Comparison of ENCODE assay signal across 1 mouse cellular context in genomic region chr9:45906355-45907077, GRCm38 (mm10).
TF ChIP-seq lines count a peak whose summit lies in the region.

Pcsk7 (plus strand) TSS chr9:45906497.
Rnf214 (minus strand) TSS chr9:45906911.

TF ChIP-seq in MEL, 35 proteins besides CTCF, POLR2A, EP300 and RAD21 (continued from another document):
- TF ChIP-seq MAX (IDR thresholded peaks at IDR 0.05; ENCODE audit: low read length): no peak
- peak; percentile 31; the same call in 1 of the 2 replicates for TF ChIP-seq TBP (IDR thresholded peaks at IDR 0.05; ENCODE audit: low read depth, low read length)
- TF ChIP-seq CHD2 (IDR thresholded peaks at IDR 0.05; ENCODE audit: low read length): no peak; the same call in 1 of the 2 replicates
- TF ChIP-seq CHD1 (IDR thresholded peaks at IDR 0.05; ENCODE audit: low read depth, low read length): no peak
- peak; percentile 82 for TF ChIP-seq MAZ (IDR thresholded peaks at IDR 0.05; ENCODE audit: low read depth, low read length)
- peak; percentile 43 for TF ChIP-seq SMC3 (IDR thresholded peaks at IDR 0.05; ENCODE audit: low read depth, low read length)
- TF ChIP-seq MYC (IDR thresholded peaks at IDR 0.05; ENCODE audit: low read depth, low read length): no peak
- no peak for TF ChIP-seq RCOR1 (IDR thresholded peaks at IDR 0.05; ENCODE audit: low read depth, low read length)
- TF ChIP-seq BHLHE40 (IDR thresholded peaks at IDR 0.05; ENCODE audit: borderline replicate concordance, low read depth, low read length): peak; percentile 37; the same call in 1 of the 2 replicates
